Mouse (Mus musculus): ENCODE results near the gene S100a1. TPM values are rescaled to one million over a fixed set of nuclear protein-coding genes. Genes with fewer than 3 reads are reported as not detected.

S100a1 gene
- polyA plus RNA-seq, 1 experiment from 2014 or later = 4.6 TPM

- H3K27me3 ChIP-seq (ENCODE audit: control insufficient read depth, insufficient read depth, low read length) = peaks cover 41% of the 10 kb centered on the region
- ATAC-seq (ENCODE audit: insufficient number of reproducible peaks, low FRiP score, low TSS enrichment, low read depth) = peak; percentile 52
These were observed 48.4 kb downstream of the S100a1 start, which contains the start of gene Npr1 for GRCm38 (mm10) chr3:90465686-90466310. Gene Npr1 (minus strand): TSS chr3:90465866.

DNA sequence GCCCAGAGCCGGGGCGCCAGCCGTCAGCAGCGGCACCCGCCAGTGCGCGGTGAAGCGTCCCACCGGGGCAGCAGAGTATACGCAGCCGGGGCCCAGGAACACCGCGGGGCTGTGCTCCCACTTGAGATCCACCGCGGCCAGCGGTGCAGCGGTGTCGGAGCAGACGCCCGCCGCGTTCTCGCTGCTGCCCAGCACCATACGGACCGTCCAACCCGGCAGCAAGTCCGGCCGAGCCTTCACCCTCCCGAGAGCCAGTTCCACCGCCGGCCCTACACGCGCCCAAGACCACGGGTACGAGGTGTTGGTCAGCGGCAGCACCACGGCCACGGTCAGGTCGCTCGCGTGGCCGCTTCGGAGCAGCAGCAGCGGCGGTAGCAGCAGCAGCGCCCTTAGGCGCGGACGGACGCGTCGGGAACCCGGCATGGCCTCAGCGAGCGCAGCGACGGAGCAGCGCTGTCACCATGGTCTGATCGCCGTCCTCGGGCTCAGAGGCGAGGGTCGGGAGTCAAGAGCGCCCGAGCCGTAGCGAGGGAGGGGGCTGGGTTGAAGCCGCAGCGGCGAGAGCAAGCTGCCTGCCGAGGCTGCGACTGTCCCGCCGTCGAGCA is 49.0 kb downstream of the S100a1 start:
- peak; percentile 40; the same call in 1 of the 2 replicates for ATAC-seq (ENCODE audit: insufficient number of reproducible peaks, low FRiP score, low TSS enrichment, low read depth)
- 2% methylated on average over 75 of the region's 75 CpGs for WGBS
- peak; percentile 62 for DNase-seq (ENCODE audit: low spot score)

More at GRCm38 (mm10) chr3:90465686-90466310, 48.4 kb downstream of the S100a1 start, which contains the start of gene Npr1:
- peak within 1 kb of the TSS; percentile 75 for H3K4me2 ChIP-seq (ENCODE audit: low read depth, severe bottlenecking)
- no peak within 1 kb of the TSS for H3K27ac ChIP-seq (replicated peaks; ENCODE audit: low read depth, low read length)
- peak within 1 kb of the TSS; percentile 43 for H3K4me3 ChIP-seq (ENCODE audit: low read depth, low read length)
- H3K9me3 ChIP-seq (ENCODE audit: control insufficient read depth, low read length) = no peaks in the 10 kb centered on the region
- no peaks in the 10 kb centered on the region for H3K36me3 ChIP-seq (ENCODE audit: control insufficient read depth, insufficient read depth, low read length)
- WGBS = 0% methylated on average over 40 of the region's 49 CpGs
- H3K9ac ChIP-seq (ENCODE audit: low read length) = peak within 1 kb of the TSS; percentile 47
- no peaks in the 10 kb centered on the region for H3K4me1 ChIP-seq (ENCODE audit: control insufficient read depth, insufficient read depth, low read length)
- DNase-seq (ENCODE audit: low spot score) = peak; percentile 54

DNA sequence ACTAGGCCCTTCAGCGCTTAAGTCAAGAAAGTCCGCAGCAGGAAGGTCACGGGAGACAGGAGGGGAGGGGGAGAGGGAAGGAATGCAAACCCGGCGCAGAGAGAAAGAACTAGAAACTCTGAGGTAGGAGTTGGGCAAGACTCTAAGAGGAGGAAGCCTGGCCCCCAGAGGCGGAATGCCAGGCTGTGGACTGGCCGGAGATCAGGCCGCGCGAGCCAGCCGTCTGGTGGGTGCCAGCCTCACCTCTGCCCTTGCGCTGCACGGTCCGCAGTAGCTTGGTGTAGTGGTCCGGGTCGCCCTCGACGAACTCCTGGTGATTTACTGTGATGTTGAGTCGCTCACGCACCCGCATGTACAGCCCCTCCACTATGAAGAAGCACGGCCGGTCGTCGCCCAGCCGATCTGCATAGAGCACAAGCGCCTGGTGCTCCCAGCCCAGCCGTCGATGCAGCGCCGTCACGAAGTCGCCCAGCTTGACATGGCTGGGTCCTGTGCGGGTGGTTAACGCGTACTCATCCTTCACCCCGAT is 49.6 kb downstream of the S100a1 start:
- Histone ChIP-seq H3K27me3 (ENCODE audit: control insufficient read depth, insufficient read depth, low read length) (peaks cover 41% of the 10 kb centered on the region), H3K9ac (ENCODE audit: low read length) (0 out of 2 replicates have a peak overlapping the region, but pooled peaks have one; percentile 47), H3K36me3 (ENCODE audit: control insufficient read depth, insufficient read depth, low read length) (no peaks in the 10 kb centered on the region), H3K9me3 (ENCODE audit: control insufficient read depth, low read length) (no peaks in the 10 kb centered on the region), H3K27ac (replicated peaks; ENCODE audit: low read depth, low read length) (no peak overlapping the region), H3K4me2 (ENCODE audit: low read depth, severe bottlenecking) (peak overlapping the region; percentile 75), H3K4me1 (ENCODE audit: control insufficient read depth, insufficient read depth, low read length) (no peaks in the 10 kb centered on the region), H3K4me3 (ENCODE audit: low read depth, low read length) (peak overlapping the region; percentile 43)
- WGBS = 11% methylated on average over 37 of the region's 37 CpGs
- DNase-seq (ENCODE audit: low spot score) = no peak
- ATAC-seq (ENCODE audit: insufficient number of reproducible peaks, low FRiP score, low TSS enrichment, low read depth) = peak; percentile 28; the same call in 1 of the 2 replicates

More for the DNA sequence above, 49.0 kb downstream of the S100a1 start:
- Histone ChIP-seq H3K4me2 (ENCODE audit: low read depth, severe bottlenecking) (peak overlapping the region; percentile 75), H3K36me3 (ENCODE audit: control insufficient read depth, insufficient read depth, low read length) (no peaks in the 10 kb centered on the region), H3K27ac (replicated peaks; ENCODE audit: low read depth, low read length) (no peak overlapping the region), H3K9ac (ENCODE audit: low read length) (peak overlapping the region; percentile 47), H3K9me3 (ENCODE audit: control insufficient read depth, low read length) (no peaks in the 10 kb centered on the region), H3K4me1 (ENCODE audit: control insufficient read depth, insufficient read depth, low read length) (no peaks in the 10 kb centered on the region), H3K27me3 (ENCODE audit: control insufficient read depth, insufficient read depth, low read length) (peaks cover 41% of the 10 kb centered on the region), H3K4me3 (ENCODE audit: low read depth, low read length) (peak overlapping the region; percentile 43)

- ATAC-seq (ENCODE audit: insufficient number of reproducible peaks, low FRiP score, low TSS enrichment, low read depth) = no peak
- H3K9ac ChIP-seq (ENCODE audit: low read length) = no peak overlapping the region; the same call in 1 of the 2 replicates
These were observed 51.6 kb downstream of the S100a1 start for GRCm38 (mm10) chr3:90462579-90462978.

GRCm38 (mm10) chr3:90461935-90462334 is 52.3 kb downstream of the S100a1 start:
- peaks cover 41% of the 10 kb centered on the region for H3K27me3 ChIP-seq (ENCODE audit: control insufficient read depth, insufficient read depth, low read length)
- no peaks in the 10 kb centered on the region for H3K36me3 ChIP-seq (ENCODE audit: control insufficient read depth, insufficient read depth, low read length)
- 87% methylated on average over 3 of the region's 3 CpGs for WGBS
- no peak overlapping the region for H3K4me2 ChIP-seq (ENCODE audit: low read depth, severe bottlenecking)
- H3K27ac ChIP-seq (replicated peaks; ENCODE audit: low read depth, low read length) = no peak overlapping the region
- DNase-seq (ENCODE audit: low spot score) (no peak), ATAC-seq (ENCODE audit: insufficient number of reproducible peaks, low FRiP score, low TSS enrichment, low read depth) (no peak)
- no peaks in the 10 kb centered on the region for H3K4me1 ChIP-seq (ENCODE audit: control insufficient read depth, insufficient read depth, low read length)
- no peak overlapping the region for H3K4me3 ChIP-seq (ENCODE audit: low read depth, low read length)
- no peak overlapping the region for H3K9ac ChIP-seq (ENCODE audit: low read length)
- no peaks in the 10 kb centered on the region for H3K9me3 ChIP-seq (ENCODE audit: control insufficient read depth, low read length)

More at GRCm38 (mm10) chr3:90462579-90462978, 51.6 kb downstream of the S100a1 start:
- Histone ChIP-seq H3K36me3 (ENCODE audit: control insufficient read depth, insufficient read depth, low read length) (no peaks in the 10 kb centered on the region), H3K4me2 (ENCODE audit: low read depth, severe bottlenecking) (no peak overlapping the region), H3K4me1 (ENCODE audit: control insufficient read depth, insufficient read depth, low read length) (no peaks in the 10 kb centered on the region), H3K27me3 (ENCODE audit: control insufficient read depth, insufficient read depth, low read length) (peaks cover 41% of the 10 kb centered on the region), H3K27ac (replicated peaks; ENCODE audit: low read depth, low read length) (no peak overlapping the region), H3K4me3 (ENCODE audit: low read depth, low read length) (no peak overlapping the region), H3K9me3 (ENCODE audit: control insufficient read depth, low read length) (no peaks in the 10 kb centered on the region)
- DNase-seq (ENCODE audit: low spot score) = no peak
- 33% methylated on average over 7 of the region's 7 CpGs for WGBS

Other genes with a start within 250 kb of the S100a1 start
- gene Dennd4b, start 249.2 kb downstream of the S100a1 start, polyA plus RNA-seq (2014; fragmentation: Nextera tagmentation; extraction: Ambion mirVana) = 3.9 and 5.5 TPM in 2 replicates
- 16.2 and 18.9 TPM in 2 replicates for gene Gatad2b, start 221.2 kb downstream of the S100a1 start, polyA plus RNA-seq (2014; fragmentation: Nextera tagmentation; extraction: Ambion mirVana)
- gene Slc27a3, start 124.5 kb downstream of the S100a1 start, polyA plus RNA-seq (2014; fragmentation: Nextera tagmentation; extraction: Ambion mirVana) = 24.0 and 28.7 TPM in 2 replicates
- gene Ints3, start 80.8 kb downstream of the S100a1 start, polyA plus RNA-seq (2014; fragmentation: Nextera tagmentation; extraction: Ambion mirVana) = 47.2 and 56.7 TPM in 2 replicates
- 2.0 and 2.3 TPM in 2 replicates for gene Npr1, start 48.5 kb downstream of the S100a1 start, polyA plus RNA-seq (2014; fragmentation: Nextera tagmentation; extraction: Ambion mirVana)
- 377 and 385 TPM in 2 replicates for gene Ilf2, start 38.3 kb downstream of the S100a1 start, polyA plus RNA-seq (2014; fragmentation: Nextera tagmentation; extraction: Ambion mirVana)
- 60.5 and 63.6 TPM in 2 replicates for gene Snapin, start 23.4 kb downstream of the S100a1 start, polyA plus RNA-seq (2014; fragmentation: Nextera tagmentation; extraction: Ambion mirVana)
- gene Chtop, start 4.9 kb downstream of the S100a1 start, polyA plus RNA-seq (2014; fragmentation: Nextera tagmentation; extraction: Ambion mirVana) = 125 and 129 TPM in 2 replicates
- 11.8 and 12.6 TPM in 2 replicates for gene S100a13, start within 50 bp of the S100a1 start, polyA plus RNA-seq (2014; fragmentation: Nextera tagmentation; extraction: Ambion mirVana)
- not detected in 2 replicates for gene S100a14, start 12.5 kb upstream of the S100a1 start, polyA plus RNA-seq (2014; fragmentation: Nextera tagmentation; extraction: Ambion mirVana)
- gene S100a16, start 22.9 kb upstream of the S100a1 start, polyA plus RNA-seq (2014; fragmentation: Nextera tagmentation; extraction: Ambion mirVana) = 36.6 and 42.1 TPM in 2 replicates
- gene S100a3, start 46.2 kb upstream of the S100a1 start, polyA plus RNA-seq (2014; fragmentation: Nextera tagmentation; extraction: Ambion mirVana) = 0.43 TPM in 1 of 2 replicates, not detected in the other
- not detected in 2 replicates for gene S100a2, start 75.9 kb upstream of the S100a1 start, polyA plus RNA-seq (2014; fragmentation: Nextera tagmentation; extraction: Ambion mirVana)
- not detected in 2 replicates for gene Gm42674, start 87.5 kb upstream of the S100a1 start, polyA plus RNA-seq (2014; fragmentation: Nextera tagmentation; extraction: Ambion mirVana)
- gene S100a4, start 89.4 kb upstream of the S100a1 start, polyA plus RNA-seq (2014; fragmentation: Nextera tagmentation; extraction: Ambion mirVana) = 0.72 and 1.0 TPM in 2 replicates
- not detected in 2 replicates for gene S100a5, start 94.1 kb upstream of the S100a1 start, polyA plus RNA-seq (2014; fragmentation: Nextera tagmentation; extraction: Ambion mirVana)
- gene S100a6, start 98.5 kb upstream of the S100a1 start, polyA plus RNA-seq (2014; fragmentation: Nextera tagmentation; extraction: Ambion mirVana) = 14.5 and 17.5 TPM in 2 replicates
- gene S100a7a, start 139.6 kb upstream of the S100a1 start, polyA plus RNA-seq (2014; fragmentation: Nextera tagmentation; extraction: Ambion mirVana) = not detected in 2 replicates
- gene S100a8, start 154.6 kb upstream of the S100a1 start, polyA plus RNA-seq (2014; fragmentation: Nextera tagmentation; extraction: Ambion mirVana) = 3.7 TPM in 2 replicates
- gene S100a9, start 181.3 kb upstream of the S100a1 start, polyA plus RNA-seq (2014; fragmentation: Nextera tagmentation; extraction: Ambion mirVana) = 1.5 and 2.3 TPM in 2 replicates
- not detected in 2 replicates for gene Pglyrp4, start 212.5 kb upstream of the S100a1 start, polyA plus RNA-seq (2014; fragmentation: Nextera tagmentation; extraction: Ambion mirVana)